Mouse (Mus musculus): ENCODE measurements around the gene Rrnad1. TPM values are rescaled to one million over a fixed set of nuclear protein-coding genes. Genes with fewer than 3 reads are reported as not detected.
A peak's percentile ranks its signal among the peaks of the same experiment; 100 is the strongest.
"Not testable (repeated sequence)": the region's sequence is repeated elsewhere in the genome, so short reads cannot be mapped to it uniquely, and the experiment has no call there.

The Rrnad1 gene
- polyA plus RNA-seq, 1 experiment from 2014 or later = 23.2 TPM

- no peaks in the 10 kb centered on the region for H3K27me3 ChIP-seq (replicated peaks)
- peak overlapping the region; percentile 97 for H3K9ac ChIP-seq
- H3K4me2 ChIP-seq = peak overlapping the region; percentile 89
- peak overlapping the region; percentile 100 for H3K4me3 ChIP-seq
- no peaks in the 10 kb centered on the region for H3K36me3 ChIP-seq (replicated peaks)
- 17% methylated on average over 1 of the region's 1 CpGs for WGBS
- peaks cover 43% of the 10 kb centered on the region for H3K4me1 ChIP-seq
- no peak overlapping the region for H3K27ac ChIP-seq
- ATAC-seq (replicated peaks) = no peak
- no peaks in the 10 kb centered on the region for H3K9me3 ChIP-seq
Measured at GRCm38 (mm10) chr3:87907906-87908305, 22.6 kb downstream of the Rrnad1 start.

DNA sequence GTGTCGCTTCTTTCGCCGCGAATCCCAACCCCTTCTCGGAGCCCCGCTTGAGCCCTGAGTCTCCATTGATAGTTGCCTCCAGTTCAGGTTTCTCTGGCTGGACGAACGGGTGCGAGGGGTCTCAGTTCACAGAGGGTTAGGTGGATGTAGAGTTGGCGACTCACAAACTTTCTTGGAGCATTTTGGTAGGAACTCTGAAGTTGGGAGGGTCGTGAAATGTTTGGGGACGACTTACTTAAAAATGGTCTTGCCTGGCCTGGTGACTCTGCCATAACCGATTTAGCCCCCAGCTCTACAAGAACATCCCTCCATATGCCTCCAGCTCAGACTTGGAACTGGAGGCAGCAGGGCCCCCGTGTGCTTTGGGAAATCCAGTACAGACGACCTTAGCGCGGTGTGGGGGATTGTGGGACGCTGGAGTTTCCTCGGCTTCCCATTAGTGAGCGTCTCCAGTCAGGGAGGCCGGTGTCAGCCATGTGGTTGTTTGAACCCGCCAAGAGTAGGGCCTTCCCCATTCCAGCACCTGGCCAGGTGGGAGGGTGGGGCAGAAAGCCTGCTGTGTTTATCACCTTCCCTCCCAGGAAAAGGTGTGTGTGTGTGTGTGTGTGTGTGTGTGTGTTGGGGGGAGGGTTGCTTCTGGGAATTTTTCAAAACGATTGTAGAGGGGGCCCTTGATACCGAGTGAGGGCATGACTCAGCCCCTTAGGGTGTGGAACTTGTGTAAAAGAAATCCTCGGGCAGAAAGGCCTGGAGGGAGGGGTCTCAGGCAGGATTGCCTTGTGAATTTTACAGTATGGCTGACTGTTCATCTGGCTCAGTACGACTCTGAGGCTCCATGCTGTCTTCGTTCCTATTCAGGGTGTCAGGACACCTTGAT is 23.3 kb downstream of the Rrnad1 start:
- no peaks in the 10 kb centered on the region for H3K9me3 ChIP-seq
- ATAC-seq (replicated peaks) = no peak
- H3K9ac ChIP-seq = peak overlapping the region; percentile 97
- no peaks in the 10 kb centered on the region for H3K27me3 ChIP-seq (replicated peaks)
- peaks cover 43% of the 10 kb centered on the region for H3K4me1 ChIP-seq
- peak overlapping the region; percentile 100 for H3K4me3 ChIP-seq
- peak overlapping the region; percentile 96 for H3K27ac ChIP-seq
- peak overlapping the region; percentile 89 for H3K4me2 ChIP-seq
- WGBS = under 1% methylated on average over 27 of the region's 27 CpGs
- no peaks in the 10 kb centered on the region for H3K36me3 ChIP-seq (replicated peaks)

- peak; percentile 66 for ATAC-seq (replicated peaks)
- H3K27ac ChIP-seq = peak overlapping the region; percentile 96
Measured at GRCm38 (mm10) chr3:87906601-87906980, 23.9 kb downstream of the Rrnad1 start.

GRCm38 (mm10) chr3:87905880-87906485 is 24.5 kb downstream of the Rrnad1 start, which contains the start of gene Hdgf:
Gene Hdgf, plus strand, starts transcription at chr3:87906321.
- Histone ChIP-seq H3K4me3 (peak within 1 kb of the TSS; percentile 100), H3K27ac (peak within 1 kb of the TSS; percentile 96), H3K4me1 (peaks cover 39% of the 10 kb centered on the region), H3K9me3 (no peaks in the 10 kb centered on the region), H3K9ac (peak within 1 kb of the TSS; percentile 97), H3K4me2 (peak within 1 kb of the TSS; percentile 89), H3K36me3 (replicated peaks) (no peaks in the 10 kb centered on the region), H3K27me3 (replicated peaks) (no peaks in the 10 kb centered on the region)
- peak; percentile 95 for ATAC-seq (replicated peaks)
- under 1% methylated on average over 55 of the region's 57 CpGs for WGBS

More at GRCm38 (mm10) chr3:87906601-87906980, 23.9 kb downstream of the Rrnad1 start:
- Histone ChIP-seq H3K9me3 (no peaks in the 10 kb centered on the region), H3K9ac (peak overlapping the region; percentile 97), H3K27me3 (replicated peaks) (no peaks in the 10 kb centered on the region), H3K4me1 (peaks cover 43% of the 10 kb centered on the region), H3K4me3 (peak overlapping the region; percentile 100), H3K4me2 (peak overlapping the region; percentile 89), H3K36me3 (replicated peaks) (no peaks in the 10 kb centered on the region)
- under 1% methylated on average over 46 of the region's 47 CpGs for WGBS

GRCm38 (mm10) chr3:87903821-87904220 is 26.7 kb downstream of the Rrnad1 start:
- H3K4me1 ChIP-seq = peaks cover 20% of the 10 kb centered on the region
- no peak overlapping the region for H3K27ac ChIP-seq
- 53% methylated on average over 5 of the region's 5 CpGs for WGBS
- no peak overlapping the region for H3K4me2 ChIP-seq
- no peak for ATAC-seq (replicated peaks)
- no peaks in the 10 kb centered on the region for H3K36me3 ChIP-seq (replicated peaks)
- no peaks in the 10 kb centered on the region for H3K27me3 ChIP-seq (replicated peaks)
- H3K4me3 ChIP-seq = no peak overlapping the region
- H3K9ac ChIP-seq = no peak overlapping the region
- no peaks in the 10 kb centered on the region for H3K9me3 ChIP-seq

DNA sequence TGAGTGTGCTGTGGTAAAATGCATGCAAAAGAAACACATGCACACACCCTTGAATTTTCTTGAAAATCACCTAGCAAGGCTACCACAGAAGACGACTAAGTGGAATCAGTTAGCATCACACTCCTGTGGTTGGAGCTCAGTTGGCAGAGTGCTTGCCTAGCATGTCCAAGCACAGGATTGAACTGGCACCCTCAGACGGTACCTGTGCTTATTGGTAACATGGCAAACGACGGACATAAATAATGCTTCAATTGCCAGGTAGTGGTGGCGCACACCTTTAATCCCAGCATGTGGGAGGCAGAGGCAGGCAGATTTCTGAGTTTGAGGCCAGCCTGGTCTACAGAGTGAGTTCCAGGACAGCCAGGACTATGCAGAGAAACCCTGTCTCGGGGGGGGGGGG is 28.6 kb downstream of the Rrnad1 start:
- not testable (repeated sequence) for H3K9me3 ChIP-seq; H3K27me3 ChIP-seq (replicated peaks); H3K36me3 ChIP-seq (replicated peaks); H3K9ac ChIP-seq; H3K4me1 ChIP-seq; H3K4me3 ChIP-seq; H3K27ac ChIP-seq; H3K4me2 ChIP-seq; ATAC-seq (replicated peaks)
- 84% methylated on average over 6 of the region's 6 CpGs for WGBS

DNA sequence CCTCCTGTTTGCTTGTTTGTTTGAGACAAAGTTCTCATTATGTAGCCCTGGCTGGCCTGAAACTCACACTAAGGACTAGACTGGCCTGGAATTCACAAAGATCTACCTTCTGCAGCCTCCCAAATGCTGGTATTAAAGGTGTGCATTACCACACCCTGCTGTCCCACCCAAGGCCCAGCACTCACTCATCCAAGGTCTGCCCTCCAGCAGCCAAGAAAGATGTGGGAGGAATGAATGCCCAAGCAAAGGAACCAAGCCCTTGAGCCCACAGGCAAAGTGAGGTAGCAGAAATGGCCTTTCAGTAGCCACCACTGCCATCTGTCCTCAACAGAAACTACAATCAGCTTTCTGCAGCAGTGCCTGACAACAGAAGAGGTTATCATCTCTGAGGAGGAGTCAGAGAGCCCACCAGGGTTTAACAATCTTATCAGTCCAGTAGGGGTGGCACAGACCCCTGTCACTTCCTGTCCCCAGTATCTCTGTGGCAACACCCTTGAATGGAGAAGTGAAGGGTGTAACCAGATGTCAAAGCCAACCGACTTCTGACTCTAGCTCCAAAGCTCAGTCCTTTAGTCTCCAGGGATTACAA is 29.4 kb downstream of the Rrnad1 start:
- WGBS = 50% methylated on average over 1 of the region's 1 CpGs
- Histone ChIP-seq H3K36me3 (replicated peaks) (no peaks in the 10 kb centered on the region), H3K4me2 (no peak overlapping the region), H3K27ac (no peak overlapping the region), H3K27me3 (replicated peaks) (no peaks in the 10 kb centered on the region), H3K4me3 (no peak overlapping the region), H3K9me3 (no peaks in the 10 kb centered on the region), H3K9ac (no peak overlapping the region), H3K4me1 (peaks cover 3% of the 10 kb centered on the region; the same call in 1 of the 2 replicates)
- no peak for ATAC-seq (replicated peaks)

GRCm38 (mm10) chr3:87899776-87900175 is 30.7 kb downstream of the Rrnad1 start:
- ATAC-seq (replicated peaks) = no peak
- Histone ChIP-seq H3K36me3 (replicated peaks) (no peaks in the 10 kb centered on the region), H3K27ac (no peak overlapping the region), H3K4me1 (no peaks in the 10 kb centered on the region), H3K9ac (no peak overlapping the region), H3K4me2 (no peak overlapping the region), H3K27me3 (replicated peaks) (no peaks in the 10 kb centered on the region), H3K4me3 (no peak overlapping the region), H3K9me3 (no peaks in the 10 kb centered on the region)
- 77% methylated on average over 3 of the region's 3 CpGs for WGBS

DNA sequence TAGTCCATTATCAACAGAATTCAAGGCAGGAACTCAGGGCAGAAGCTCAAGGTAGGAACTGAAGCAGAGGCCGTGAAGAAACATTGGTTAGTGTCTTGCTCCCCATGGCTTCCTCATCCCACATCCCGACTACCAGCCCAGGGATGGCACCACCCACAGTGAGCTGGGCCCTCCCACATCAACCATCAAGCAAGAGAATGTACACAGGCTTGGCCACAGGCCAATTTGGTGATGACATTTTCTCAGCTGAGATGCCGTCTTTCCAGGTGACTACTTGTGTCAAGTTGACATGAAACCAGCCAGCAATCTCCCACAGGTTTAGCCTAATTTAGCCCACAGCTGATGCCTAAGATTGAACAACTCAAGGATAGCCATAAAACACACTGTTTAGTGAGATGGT is 31.3 kb downstream of the Rrnad1 start:
- no peaks in the 10 kb centered on the region for H3K9me3 ChIP-seq
- H3K36me3 ChIP-seq (replicated peaks) = no peaks in the 10 kb centered on the region
- no peak for ATAC-seq (replicated peaks)
- H3K4me1 ChIP-seq = no peaks in the 10 kb centered on the region
- H3K27me3 ChIP-seq (replicated peaks) = no peaks in the 10 kb centered on the region
- H3K27ac ChIP-seq = no peak overlapping the region
- H3K4me2 ChIP-seq = no peak overlapping the region
- 64% methylated on average over 3 of the region's 3 CpGs for WGBS
- H3K4me3 ChIP-seq = no peak overlapping the region
- no peak overlapping the region for H3K9ac ChIP-seq

DNA sequence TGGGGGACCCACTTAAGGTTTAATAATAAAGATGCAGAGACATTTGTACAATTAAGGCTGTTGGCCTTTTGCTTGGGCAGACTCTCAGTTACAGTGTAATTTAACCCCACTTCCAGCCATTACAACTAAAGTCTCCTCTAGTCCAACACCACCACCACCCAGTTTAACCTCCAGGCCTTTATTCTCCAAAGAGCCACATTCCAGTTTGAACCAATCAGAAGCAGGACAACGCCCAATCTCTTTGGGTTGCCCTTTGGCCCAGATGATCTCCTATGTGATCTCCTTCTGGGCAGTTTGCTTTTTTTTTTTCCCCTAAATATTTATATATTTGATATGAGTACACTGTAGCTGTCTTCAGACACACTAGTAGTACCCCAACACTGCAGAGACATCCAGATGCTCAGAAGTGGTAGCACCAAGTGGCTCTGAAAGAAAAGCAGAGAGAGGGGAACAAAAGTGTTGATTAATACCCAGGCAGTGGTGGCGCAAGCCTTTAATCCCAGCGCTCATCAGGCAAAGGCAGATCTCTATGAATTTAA is 37.1 kb downstream of the Rrnad1 start:
- WGBS = 69% methylated on average over 3 of the region's 3 CpGs

DNA sequence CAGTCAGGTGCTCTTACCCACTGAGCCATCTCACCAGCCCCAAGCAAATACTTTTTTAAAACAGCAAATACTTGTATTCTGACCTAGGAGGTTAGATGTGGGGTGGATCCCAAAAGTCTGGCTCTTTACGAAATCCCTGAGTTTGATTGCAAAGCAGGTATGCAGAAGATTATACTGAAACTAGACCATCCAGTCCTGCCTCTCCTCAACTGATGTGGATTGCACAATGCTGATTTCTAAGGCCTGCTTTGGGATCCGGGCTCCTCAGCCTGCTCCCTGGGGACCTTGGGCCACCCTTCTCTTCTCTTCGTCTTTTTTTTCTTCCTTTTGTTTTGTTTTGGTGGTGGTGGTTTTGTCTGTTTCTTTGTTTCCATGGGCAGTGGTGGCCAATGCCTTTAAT is 39.0 kb downstream of the Rrnad1 start:
- Histone ChIP-seq H3K27me3 (replicated peaks) (no peaks in the 10 kb centered on the region), H3K36me3 (replicated peaks) (no peaks in the 10 kb centered on the region), H3K4me1 (no peaks in the 10 kb centered on the region), H3K9ac (no peak overlapping the region), H3K9me3 (no peaks in the 10 kb centered on the region), H3K4me2 (no peak overlapping the region), H3K4me3 (no peak overlapping the region), H3K27ac (no peak overlapping the region)
- no peak for ATAC-seq (replicated peaks)
- 51% methylated on average over 3 of the region's 3 CpGs for WGBS

More for the DNA sequence above, 37.1 kb downstream of the Rrnad1 start:
- Histone ChIP-seq H3K4me2 (no peak overlapping the region), H3K4me3 (no peak overlapping the region), H3K36me3 (replicated peaks) (no peaks in the 10 kb centered on the region), H3K4me1 (no peaks in the 10 kb centered on the region), H3K9ac (no peak overlapping the region), H3K27me3 (replicated peaks) (no peaks in the 10 kb centered on the region), H3K9me3 (no peaks in the 10 kb centered on the region), H3K27ac (no peak overlapping the region)
- ATAC-seq (replicated peaks) = no peak

DNA sequence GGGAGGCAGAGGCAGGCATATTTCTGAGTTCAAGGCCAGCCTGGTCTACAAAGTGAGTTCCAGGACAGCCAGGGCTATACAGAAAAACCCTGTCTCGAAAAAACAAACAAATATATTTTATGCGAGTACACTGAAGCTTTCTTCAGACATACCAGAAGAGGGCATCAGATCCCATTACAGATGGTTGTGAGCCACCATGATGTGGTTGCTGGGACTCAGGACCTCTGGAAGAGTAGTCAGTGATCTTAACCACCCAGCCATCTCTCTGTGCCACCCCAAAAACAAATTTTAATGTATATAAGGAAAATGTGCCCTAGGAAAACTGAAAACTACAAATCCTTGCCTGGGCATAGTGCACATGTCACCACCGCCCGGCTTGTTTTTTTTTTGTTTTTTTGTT is 43.1 kb downstream of the Rrnad1 start:
- peaks cover 19% of the 10 kb centered on the region for H3K4me1 ChIP-seq
- ATAC-seq (replicated peaks); H3K4me3 ChIP-seq; H3K27ac ChIP-seq; H3K9me3 ChIP-seq; H3K4me2 ChIP-seq; H3K27me3 ChIP-seq (replicated peaks); H3K9ac ChIP-seq; H3K36me3 ChIP-seq (replicated peaks): not testable (repeated sequence)
- 83% methylated on average over 4 of the region's 4 CpGs for WGBS

All from midbrain, embryonic 15.5 days (tissue).